Mouse (Mus musculus) E14TG2a.4 (cell line): Measurements from ENCODE around the gene Dapk2.

Experiments used
- CTCF ChIP-seq: conservative IDR thresholded peaks from 2 replicates; pipeline ENCODE4 v1.5.1; 2014; ENCODE audit warnings: low read length
- NANOG ChIP-seq: IDR thresholded peaks from 2 replicates; pipeline ENCODE4 v1.6.1; 2014; ENCODE audit warnings: borderline replicate concordance, low read length, mixed read lengths
- POU5F1 ChIP-seq: IDR thresholded peaks from 2 replicates; pipeline ENCODE4 v1.6.1; 2014; ENCODE audit warnings: low read length, borderline replicate concordance

DNA sequence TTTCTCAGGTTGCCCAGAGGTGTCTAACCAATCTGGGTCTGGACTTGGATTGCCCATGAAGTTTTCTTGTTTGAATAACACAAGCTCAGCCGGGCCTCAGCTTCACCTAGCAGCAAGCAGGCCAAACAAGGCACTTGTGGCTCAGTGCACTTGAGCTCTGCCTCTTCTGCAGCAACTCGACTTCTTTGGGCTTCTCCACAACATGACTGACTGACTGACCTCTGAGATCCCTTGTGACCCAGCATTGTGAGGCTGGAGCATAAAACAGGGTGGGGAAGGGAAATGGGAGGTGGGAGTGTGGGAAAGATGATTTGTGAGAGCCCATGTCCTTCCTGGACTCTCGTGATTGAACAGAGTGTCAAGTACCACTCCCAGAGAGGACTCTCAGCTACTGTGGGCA is 81.7 kb downstream of the Dapk2 start:
- TF ChIP-seq CTCF (no peak), POU5F1 (no peak), NANOG (no peak)
